ENCODE assay signal across 22 mouse cellular contexts in genomic region chr2:102380581-102380980, GRCm38 (mm10). TPM values are rescaled to one million over a fixed set of nuclear protein-coding genes. Genes with fewer than 3 reads are reported as not detected.
DNase-seq lines count a peak whose midpoint lies in the region; ATAC-seq and TF ChIP-seq lines count a peak whose summit lies in the region.
"Had no signal": no experiment of that assay in that cellular context is flagged by ENCODE, and none has a peak within 500 bp of the region (broad histone marks: within the 10 kb centered on the region; RNA-seq: fewer than 3 reads in every experiment).

No protein-coding gene starts in this region.

- peak; percentile 12 for DNase-seq in heart, adult 11 months
- DNase-seq in heart, adult 9 months (ENCODE audit: low spot score in 2 of 2): no peak
- DNase-seq in kidney, adult 2 months: peak; percentile 72
- DNase-seq in kidney, adult 9 months: peak; percentile 71
- no peak for DNase-seq in kidney, postnatal 14 days
- peak; percentile 56 for DNase-seq in liver, adult 2 months (ENCODE audit: extremely low read depth, low read depth, low spot score)
- DNase-seq: adrenal gland, adult 2 months; adrenal gland, adult 8-10 months; adrenal gland, postnatal 10 days; adrenal gland, postnatal 14 days; adrenal gland, postnatal 25 days; adrenal gland, postnatal 36 days; B cell, adult 2 months; cerebellum, adult 11 months; cerebellum, adult 11-12 months had no signal

- no peak for TF ChIP-seq POLR2A in kidney, adult 2 months (IDR thresholded peaks at IDR 0.05; ENCODE audit: low read depth, low read length)
- TF ChIP-seq POLR2A in liver, adult 2 months (IDR thresholded peaks at IDR 0.05; ENCODE audit: extremely low read depth, insufficient read depth, low read length): no peak

- H3K4me3 ChIP-seq in kidney, adult 2 months (ENCODE audit: insufficient read depth, low read depth, low read length): no peak overlapping the region
- no peak overlapping the region for H3K4me3 ChIP-seq in kidney, embryonic 16.5 days (ENCODE audit: low read length)
- no peak overlapping the region for H3K4me3 ChIP-seq in liver, adult 2 months (ENCODE audit: insufficient read depth, low read depth, low read length)
- no peak overlapping the region for H3K4me3 ChIP-seq in liver, embryonic 12.5 days

- H3K4me1 ChIP-seq in kidney, adult 2 months (ENCODE audit: control insufficient read depth, insufficient read depth, low read length): peaks cover 42% of the 10 kb centered on the region
- H3K4me1 ChIP-seq in kidney, embryonic 16.5 days (ENCODE audit: insufficient read depth, low read length): peaks cover 26% of the 10 kb centered on the region
- peaks cover 18% of the 10 kb centered on the region for H3K4me1 ChIP-seq in liver, adult 2 months (ENCODE audit: control insufficient read depth, insufficient read depth, low read length)
- peaks cover 27% of the 10 kb centered on the region for H3K4me1 ChIP-seq in liver, embryonic 12.5 days

- H3K9me3 ChIP-seq in kidney, embryonic 16.5 days (ENCODE audit: low read length): no peaks in the 10 kb centered on the region
- H3K9me3 ChIP-seq in liver, embryonic 12.5 days (replicated peaks): no peaks in the 10 kb centered on the region
- H3K9me3 ChIP-seq: G1E had no signal

- peaks cover 6% of the 10 kb centered on the region; the same call in 1 of the 2 replicates for H3K79me2 ChIP-seq in liver, adult 2 months (ENCODE audit: control insufficient read depth, insufficient read depth, low read length)

- H3K4me2 ChIP-seq in kidney, embryonic 16.5 days (replicated peaks; ENCODE audit: low read depth, low read length): no peak overlapping the region
- H3K4me2 ChIP-seq in liver, embryonic 12.5 days: no peak overlapping the region

- WGBS in kidney, adult 2 months: 63% methylated on average over 2 of the region's 2 CpGs
- WGBS in kidney, embryonic 16.5 days: 80% methylated on average over 2 of the region's 2 CpGs
- 34% methylated on average over 2 of the region's 2 CpGs for WGBS in liver, adult 2 months
- WGBS in liver, embryonic 12.5 days (ENCODE audit: insufficient replicate concordance): 78% methylated on average over 2 of the region's 2 CpGs

- no peaks in the 10 kb centered on the region for H3K36me3 ChIP-seq in kidney, adult 2 months (ENCODE audit: control insufficient read depth, insufficient read depth, low read length)
- no peaks in the 10 kb centered on the region for H3K36me3 ChIP-seq in kidney, embryonic 16.5 days (ENCODE audit: insufficient read depth, low read length)
- no peaks in the 10 kb centered on the region for H3K36me3 ChIP-seq in liver, adult 2 months (ENCODE audit: control insufficient read depth, insufficient read depth, low read length)
- peaks cover 14% of the 10 kb centered on the region for H3K36me3 ChIP-seq in liver, embryonic 12.5 days

- no peak for ATAC-seq in kidney, embryonic 16.5 days (ENCODE audit: low FRiP score, low TSS enrichment)
- ATAC-seq in liver, embryonic 12.5 days: no peak
- ATAC-seq: activated CD4-positive, CD25-positive, alpha-beta regulatory T cell, adult 4 months; CD4-positive, CD25-positive, alpha-beta regulatory T cell, adult 4 months; Patski had no signal

- H3K27ac ChIP-seq in kidney, adult 2 months (ENCODE audit: insufficient read depth, low read depth, low read length): peak overlapping the region; percentile 56; the same call in 1 of the 2 replicates
- H3K27ac ChIP-seq in kidney, embryonic 16.5 days (ENCODE audit: low read length): no peak overlapping the region
- H3K27ac ChIP-seq in liver, adult 2 months (replicated peaks; ENCODE audit: insufficient read depth, low read depth, low read length): no peak overlapping the region
- no peak overlapping the region for H3K27ac ChIP-seq in liver, embryonic 12.5 days

- no peaks in the 10 kb centered on the region for H3K27me3 ChIP-seq in kidney, adult 2 months (replicated peaks; ENCODE audit: control insufficient read depth, insufficient read depth, low read length)
- H3K27me3 ChIP-seq in kidney, embryonic 16.5 days (ENCODE audit: insufficient read depth, low read length): no peaks in the 10 kb centered on the region
- no peaks in the 10 kb centered on the region for H3K27me3 ChIP-seq in liver, adult 2 months (ENCODE audit: control insufficient read depth, insufficient read depth, low read length)
- no peaks in the 10 kb centered on the region for H3K27me3 ChIP-seq in liver, embryonic 12.5 days (replicated peaks)
- H3K27me3 ChIP-seq: CH12.LX, Patski had no signal

- no peak overlapping the region for H3K9ac ChIP-seq in kidney, embryonic 16.5 days (replicated peaks; ENCODE audit: low read length)
- no peak overlapping the region for H3K9ac ChIP-seq in liver, adult 2 months (ENCODE audit: low read depth, low read length)
- H3K9ac ChIP-seq in liver, embryonic 12.5 days: no peak overlapping the region

- TF ChIP-seq CTCF in kidney, adult 2 months (conservative IDR thresholded peaks at IDR 0.05; ENCODE audit: insufficient read depth, insufficient read length, low read depth, low read length): no peak
- TF ChIP-seq CTCF in liver, adult 2 months (IDR thresholded peaks at IDR 0.05; ENCODE audit: low read depth, low read length): no peak

RNA-seq across cellular contexts. Expression of gene Trim44, which starts 27.0 kb away (rescaled TPM):
- 31.2 and 35.6 TPM in 2 replicates for polyA plus RNA-seq in kidney, adult 2 months (2012; rRNA removed)
- polyA plus RNA-seq in kidney, embryonic 16.5 days (2015; fragmentation: Nextera tagmentation; extraction: Ambion mirVana): 22.6 and 23.4 TPM in 2 replicates
- total RNA-seq in liver, adult 2 months (2014; rRNA removed): 13.3 and 14.8 TPM in 2 replicates
- polyA plus RNA-seq in liver, adult 2 months (2012; rRNA removed): 10.8 and 11.5 TPM in 2 replicates
- polyA plus RNA-seq in liver, embryonic 12.5 days (2016; fragmentation: Nextera tagmentation; extraction: Ambion mirVana): 21.2 and 21.3 TPM in 2 replicates

Comparison
In these comparisons a context has a peak if more than half of its experiments do, and no peak if none do; other contexts are left out.
1. DNase-seq: peak in heart, adult 11 months (single experiment), kidney, adult 2 months (single experiment), kidney, adult 9 months (single experiment) and liver, adult 2 months (single experiment); none in heart, adult 9 months (0 of 2) and kidney, postnatal 14 days (single experiment).